Mouse (Mus musculus): ENCODE measurements around the gene Dennd1a. TPM values are rescaled to one million over a fixed set of nuclear protein-coding genes. Genes with fewer than 3 reads are reported as not detected.

Gene Dennd1a
- total and polyA plus RNA-seq, 2 experiments from 2014 or later: 16.7 to 52.1 TPM

GRCm38 (mm10) chr2:38100289-38100688 lies 186.9 kb downstream of the Dennd1a start:
- peak; percentile 47; the same call in 1 of the 2 replicates for ATAC-seq
- 17% methylated on average over 7 of the region's 7 CpGs for WGBS
- H3K27ac ChIP-seq (ENCODE audit: low read depth, low read length): no peak overlapping the region

GRCm38 (mm10) chr2:38099120-38099773 lies 187.9 kb downstream of the Dennd1a start:
- no peaks in the 10 kb centered on the region for H3K27me3 ChIP-seq (ENCODE audit: insufficient read depth, low read length)
- no peak overlapping the region for H3K27ac ChIP-seq (ENCODE audit: low read depth, low read length)
- no peak overlapping the region for H3K9ac ChIP-seq
- no peaks in the 10 kb centered on the region for H3K36me3 ChIP-seq (ENCODE audit: insufficient read depth)
- no peak overlapping the region for H3K4me3 ChIP-seq (ENCODE audit: low read depth, low read length)
- H3K9me3 ChIP-seq (ENCODE audit: low read length): no peaks in the 10 kb centered on the region
- WGBS: 35% methylated on average over 4 of the region's 4 CpGs
- no peak for TF ChIP-seq CTCF (IDR thresholded peaks at IDR 0.05; ENCODE audit: low read depth)
- H3K4me2 ChIP-seq (ENCODE audit: low read depth): no peak overlapping the region
- no peak for ATAC-seq
- H3K4me1 ChIP-seq (ENCODE audit: insufficient read depth): peaks cover 3% of the 10 kb centered on the region; the same call in 1 of the 2 replicates
- DNase-seq: peak; percentile 30

More at GRCm38 (mm10) chr2:38100289-38100688, 186.9 kb downstream of the Dennd1a start:
- no peaks in the 10 kb centered on the region for H3K36me3 ChIP-seq (ENCODE audit: insufficient read depth)
- no peaks in the 10 kb centered on the region for H3K27me3 ChIP-seq (ENCODE audit: insufficient read depth, low read length)
- TF ChIP-seq CTCF (IDR thresholded peaks at IDR 0.05; ENCODE audit: low read depth): no peak
- no peak overlapping the region for H3K4me2 ChIP-seq (ENCODE audit: low read depth)
- no peak for DNase-seq
- H3K9ac ChIP-seq: no peak overlapping the region
- peaks cover 3% of the 10 kb centered on the region; the same call in 1 of the 2 replicates for H3K4me1 ChIP-seq (ENCODE audit: insufficient read depth)
- no peaks in the 10 kb centered on the region for H3K9me3 ChIP-seq (ENCODE audit: low read length)
- H3K4me3 ChIP-seq (ENCODE audit: low read depth, low read length): no peak overlapping the region

GRCm38 (mm10) chr2:38097469-38097868 lies 189.7 kb downstream of the Dennd1a start:
- ATAC-seq (no peak), DNase-seq (no peak)
- Histone ChIP-seq H3K9me3 (ENCODE audit: low read length) (no peaks in the 10 kb centered on the region), H3K27me3 (ENCODE audit: insufficient read depth, low read length) (no peaks in the 10 kb centered on the region), H3K36me3 (ENCODE audit: insufficient read depth) (no peaks in the 10 kb centered on the region), H3K27ac (ENCODE audit: low read depth, low read length) (no peak overlapping the region), H3K4me3 (ENCODE audit: low read depth, low read length) (no peak overlapping the region), H3K9ac (no peak overlapping the region), H3K4me1 (ENCODE audit: insufficient read depth) (peaks cover 3% of the 10 kb centered on the region; the same call in 1 of the 2 replicates), H3K4me2 (ENCODE audit: low read depth) (no peak overlapping the region)
- no peak for TF ChIP-seq CTCF (IDR thresholded peaks at IDR 0.05; ENCODE audit: low read depth)
- 34% methylated on average over 3 of the region's 3 CpGs for WGBS

GRCm38 (mm10) chr2:38096328-38096727 lies 190.9 kb downstream of the Dennd1a start:
- no peaks in the 10 kb centered on the region for H3K9me3 ChIP-seq (ENCODE audit: low read length)
- no peaks in the 10 kb centered on the region for H3K36me3 ChIP-seq (ENCODE audit: insufficient read depth)
- no peak for DNase-seq
- no peak overlapping the region for H3K4me2 ChIP-seq (ENCODE audit: low read depth)
- no peak overlapping the region for H3K27ac ChIP-seq (ENCODE audit: low read depth, low read length)
- no peak for TF ChIP-seq CTCF (IDR thresholded peaks at IDR 0.05; ENCODE audit: low read depth)
- no peak overlapping the region for H3K4me3 ChIP-seq (ENCODE audit: low read depth, low read length)
- H3K9ac ChIP-seq: no peak overlapping the region
- H3K27me3 ChIP-seq (ENCODE audit: insufficient read depth, low read length): no peaks in the 10 kb centered on the region
- peaks cover 3% of the 10 kb centered on the region; the same call in 1 of the 2 replicates for H3K4me1 ChIP-seq (ENCODE audit: insufficient read depth)
- ATAC-seq: no peak

- TF ChIP-seq CTCF (IDR thresholded peaks at IDR 0.05; ENCODE audit: low read depth): no peak
- 14% methylated on average over 2 of the region's 2 CpGs for WGBS
- peaks cover 3% of the 10 kb centered on the region; the same call in 1 of the 2 replicates for H3K4me1 ChIP-seq (ENCODE audit: insufficient read depth)
- H3K4me3 ChIP-seq (ENCODE audit: low read depth, low read length): no peak overlapping the region
- no peaks in the 10 kb centered on the region for H3K9me3 ChIP-seq (ENCODE audit: low read length)
- DNase-seq (no peak), ATAC-seq (no peak)
- H3K27me3 ChIP-seq (ENCODE audit: insufficient read depth, low read length): no peaks in the 10 kb centered on the region
- no peak overlapping the region for H3K4me2 ChIP-seq (ENCODE audit: low read depth)
- no peak overlapping the region for H3K27ac ChIP-seq (ENCODE audit: low read depth, low read length)
- H3K9ac ChIP-seq: no peak overlapping the region
- no peaks in the 10 kb centered on the region for H3K36me3 ChIP-seq (ENCODE audit: insufficient read depth)
Observed at GRCm38 (mm10) chr2:38094380-38095163, 192.6 kb downstream of the Dennd1a start.

- peaks cover 3% of the 10 kb centered on the region; the same call in 1 of the 2 replicates for H3K4me1 ChIP-seq (ENCODE audit: insufficient read depth)
- DNase-seq (no peak), ATAC-seq (no peak)
- H3K4me3 ChIP-seq (ENCODE audit: low read depth, low read length): no peak overlapping the region
- H3K36me3 ChIP-seq (ENCODE audit: insufficient read depth): no peaks in the 10 kb centered on the region
- TF ChIP-seq CTCF (IDR thresholded peaks at IDR 0.05; ENCODE audit: low read depth): no peak
- H3K27me3 ChIP-seq (ENCODE audit: insufficient read depth, low read length): no peaks in the 10 kb centered on the region
- no peak overlapping the region for H3K4me2 ChIP-seq (ENCODE audit: low read depth)
- no peaks in the 10 kb centered on the region for H3K9me3 ChIP-seq (ENCODE audit: low read length)
- H3K27ac ChIP-seq (ENCODE audit: low read depth, low read length): no peak overlapping the region
- no peak overlapping the region for H3K9ac ChIP-seq
Observed at GRCm38 (mm10) chr2:38093968-38094367, 193.2 kb downstream of the Dennd1a start.

GRCm38 (mm10) chr2:38093242-38093641 lies 193.9 kb downstream of the Dennd1a start:
- no peak for TF ChIP-seq CTCF (IDR thresholded peaks at IDR 0.05; ENCODE audit: low read depth)
- H3K36me3 ChIP-seq (ENCODE audit: insufficient read depth): no peaks in the 10 kb centered on the region
- peaks cover 3% of the 10 kb centered on the region; the same call in 1 of the 2 replicates for H3K4me1 ChIP-seq (ENCODE audit: insufficient read depth)
- no peak overlapping the region for H3K4me2 ChIP-seq (ENCODE audit: low read depth)
- H3K9me3 ChIP-seq (ENCODE audit: low read length): no peaks in the 10 kb centered on the region
- DNase-seq (no peak), ATAC-seq (no peak)
- no peak overlapping the region for H3K4me3 ChIP-seq (ENCODE audit: low read depth, low read length)
- H3K9ac ChIP-seq: no peak overlapping the region
- no peaks in the 10 kb centered on the region for H3K27me3 ChIP-seq (ENCODE audit: insufficient read depth, low read length)
- H3K27ac ChIP-seq (ENCODE audit: low read depth, low read length): no peak overlapping the region
- 76% methylated on average over 3 of the region's 3 CpGs for WGBS

All from forebrain, postnatal 0 days (tissue).